Mouse (Mus musculus) forebrain, embryonic 11.5 days (tissue): ENCODE measurements at regions not wholly inside any gene's neighbourhood (a gene's known extent, or its start where the extent isn't known, plus 50 kb on each side); places are given as distances from the start of the nearest gene placed in this dataset. TPM values are rescaled to one million over a fixed set of nuclear protein-coding genes. Genes with fewer than 3 reads are reported as not detected.
A peak's percentile ranks its signal among the peaks of the same experiment; 100 is the strongest.

Experiments used
- ATAC-seq: fragments of 200-750 bp; cut with Nextera tagmentation; replicated peaks from 2 replicates; pipeline ENCODE4 v1.8.0; 2017; ENCODE audit warnings: moderate TSS enrichment; ENCODE audit not compliant: low FRiP score
- DNase-seq: peaks from one replicate; pipeline ENCODE4 v3.0.0-alpha.2; 2017; ENCODE audit warnings: low spot score
- H3K27ac ChIP-seq: fragments of 300-500 bp; sonication (generic); 2 replicates; pipeline ENCODE4 v1.5.1; 2014; ENCODE audit warnings: low read depth, low read length
- H3K27me3 ChIP-seq: fragments of 300-500 bp; sonication (generic); 2 replicates; pipeline ENCODE4 v1.6.1; 2014; ENCODE audit warnings: mild to moderate bottlenecking, low read length, mixed read lengths; ENCODE audit not compliant: control insufficient read depth, insufficient read depth
- H3K36me3 ChIP-seq: fragments of 300-500 bp; sonication (generic); 2 replicates; pipeline ENCODE4 v1.6.1; 2014; ENCODE audit warnings: mild to moderate bottlenecking, low read length, moderate library complexity, mixed read lengths; ENCODE audit not compliant: control insufficient read depth, insufficient read depth
- H3K4me1 ChIP-seq: fragments of 300-500 bp; sonication (generic); replicated peaks from 2 replicates; pipeline ENCODE4 v1.6.1; 2014; ENCODE audit warnings: low read length, mixed read lengths; ENCODE audit not compliant: control insufficient read depth, insufficient read depth
- H3K4me2 ChIP-seq: fragments of 300-500 bp; sonication (generic); 2 replicates; pipeline ENCODE4 v1.6.1; 2014; ENCODE audit warnings: low read depth, mild to moderate bottlenecking, low read length, moderate library complexity, mixed read lengths; ENCODE audit not compliant: severe bottlenecking
- H3K4me3 ChIP-seq: fragments of 300-500 bp; sonication (generic); 2 replicates; pipeline ENCODE4 v1.5.1; 2014; ENCODE audit warnings: low read depth, low read length
- H3K9ac ChIP-seq: fragments of 300-500 bp; sonication (generic); 2 replicates; pipeline ENCODE4 v1.6.1; 2014; ENCODE audit warnings: low read length
- H3K9me3 ChIP-seq: fragments of 300-500 bp; sonication (generic); 2 replicates; pipeline ENCODE4 v1.6.1; 2016; ENCODE audit warnings: low read length, mixed read lengths; ENCODE audit not compliant: control insufficient read depth
- WGBS: fragments of 180-500 bp; shearing (Covaris S2); extraction: QIAGEN DNeasy Blood & Tissue Kit; methylation state at CpG from one replicate; pipeline ENCODE4 v1.1.7; 2014; 5-methylcytosine and 5-hydroxymethylcytosine counted together
- microRNA-seq: library from miRNA; unstranded; fragments of <30 nt; microRNA quantifications from one replicate; pipeline ENCODE4, GENCODE M21; 2016; ENCODE audit not compliant: insufficient number of aligned reads

DNA sequence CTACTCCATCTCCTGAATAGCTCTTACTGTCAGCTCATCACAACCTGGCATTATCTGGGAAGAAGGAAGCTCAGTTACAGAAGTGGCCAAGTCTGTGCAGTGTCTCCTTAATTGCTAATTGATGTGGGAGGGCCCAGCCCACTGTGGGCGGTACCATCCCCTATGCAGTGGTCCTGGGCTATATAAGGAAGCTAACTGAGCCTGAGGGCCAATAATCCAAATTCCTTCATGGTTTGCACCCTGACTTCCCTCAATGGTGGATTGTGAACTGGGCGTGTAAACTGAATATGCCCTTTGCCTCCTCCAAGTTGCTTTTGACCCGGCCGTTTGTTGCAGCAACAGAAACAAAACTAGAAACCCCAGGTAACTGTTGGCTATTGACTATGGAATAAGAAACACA lies 57.8 kb upstream of the Pmfbp1 start:
- Histone ChIP-seq H3K27me3 (no peaks in the 10 kb centered on the region), H3K36me3 (no peaks in the 10 kb centered on the region), H3K4me1 (no peaks in the 10 kb centered on the region; the same call in 1 of the 2 replicates), H3K4me3 (no peak overlapping the region), H3K9ac (no peak overlapping the region), H3K27ac (peak overlapping the region; percentile 55; the same call in 1 of the 2 replicates), H3K9me3 (no peaks in the 10 kb centered on the region), H3K4me2 (no peak overlapping the region)
- ATAC-seq: peak; percentile 23; the same call in 1 of the 2 replicates
- 82% methylated on average over 4 of the region's 4 CpGs for WGBS
- DNase-seq: peak; percentile 65

- Histone ChIP-seq H3K36me3 (no peaks in the 10 kb centered on the region), H3K4me3 (no peak overlapping the region), H3K27ac (peak overlapping the region; percentile 68), H3K9ac (peak overlapping the region; percentile 12; the same call in 1 of the 2 replicates), H3K27me3 (no peaks in the 10 kb centered on the region), H3K4me2 (peak overlapping the region; percentile 3; the same call in 1 of the 2 replicates), H3K9me3 (no peaks in the 10 kb centered on the region), H3K4me1 (no peaks in the 10 kb centered on the region; the same call in 1 of the 2 replicates)
- 18% methylated on average over 19 of the region's 19 CpGs for WGBS
- peak; percentile 85 for DNase-seq
- ATAC-seq: peak; percentile 78
Observed at GRCm38 (mm10) chr8:109436830-109437567, 56.8 kb upstream of the Pmfbp1 start.

- DNase-seq: no peak
- Histone ChIP-seq H3K4me2 (no peak overlapping the region), H3K9me3 (no peaks in the 10 kb centered on the region), H3K27me3 (no peaks in the 10 kb centered on the region), H3K9ac (no peak overlapping the region), H3K4me3 (no peak overlapping the region), H3K27ac (no peak overlapping the region), H3K4me1 (no peaks in the 10 kb centered on the region; the same call in 1 of the 2 replicates), H3K36me3 (no peaks in the 10 kb centered on the region)
- WGBS: 97% methylated on average over 7 of the region's 7 CpGs
- ATAC-seq: no peak
Observed at GRCm38 (mm10) chr8:109438531-109438930, 55.3 kb upstream of the Pmfbp1 start.

Small RNA genes lying in the stretch of these regions (microRNA-seq; reads per million reads assigned to microRNA genes)
- gene Gm23163: not detected
